Mouse (Mus musculus): ENCODE results near the gene Ptprk.

GRCm38 (mm10) chr10:28096007-28096406 is 21.4 kb downstream of the Ptprk start:
- no peak for TF ChIP-seq CTCF (conservative IDR thresholded peaks at IDR 0.05; ENCODE audit: low read length)
- no peak for TF ChIP-seq NANOG (IDR thresholded peaks at IDR 0.05; ENCODE audit: borderline replicate concordance, low read length)

Measured in E14TG2a.4 (cell line).